Comparison of ENCODE assay signal across 9 mouse cellular contexts in genomic region chr2:58829981-58830742, GRCm38 (mm10). TPM values are rescaled to one million over a fixed set of nuclear protein-coding genes. Genes with fewer than 3 reads are reported as not detected.
DNase-seq lines count a peak whose midpoint lies in the region; ATAC-seq lines count a peak whose summit lies in the region.
"Had no signal": no experiment of that assay in that cellular context is flagged by ENCODE, and none has a peak within 500 bp of the region (broad histone marks: within the 10 kb centered on the region; RNA-seq: fewer than 3 reads in every experiment).

No protein-coding gene starts in this region.

- H3K4me2 ChIP-seq in heart, embryonic 13.5 days, result peak overlapping the region; percentile 9; the same call in 1 of the 2 replicates
- no peak overlapping the region for H3K4me2 ChIP-seq in kidney, embryonic 16.5 days (replicated peaks; ENCODE audit: low read depth, low read length)
- H3K4me2 ChIP-seq in neural tube, embryonic 14.5 days (ENCODE audit: low read depth, low read length), result no peak overlapping the region
- H3K4me2 ChIP-seq: liver, embryonic 13.5 days had no signal

- H3K27me3 ChIP-seq in heart, embryonic 13.5 days (replicated peaks), result no peaks in the 10 kb centered on the region
- no peaks in the 10 kb centered on the region for H3K27me3 ChIP-seq in kidney, embryonic 16.5 days (ENCODE audit: insufficient read depth, low read length)
- H3K27me3 ChIP-seq in neural tube, embryonic 14.5 days (ENCODE audit: control insufficient read depth, insufficient read depth, low read length), result no peaks in the 10 kb centered on the region
- H3K27me3 ChIP-seq: liver, embryonic 13.5 days had no signal

- no peaks in the 10 kb centered on the region for H3K36me3 ChIP-seq in heart, embryonic 13.5 days
- H3K36me3 ChIP-seq in kidney, embryonic 16.5 days (ENCODE audit: insufficient read depth, low read length), result no peaks in the 10 kb centered on the region
- no peaks in the 10 kb centered on the region for H3K36me3 ChIP-seq in neural tube, embryonic 14.5 days (ENCODE audit: control insufficient read depth, insufficient read depth, low read length)
- H3K36me3 ChIP-seq: liver, embryonic 13.5 days had no signal

- no peak overlapping the region for H3K9ac ChIP-seq in heart, embryonic 13.5 days
- no peak overlapping the region for H3K9ac ChIP-seq in kidney, embryonic 16.5 days (replicated peaks; ENCODE audit: low read length)
- H3K9ac ChIP-seq in neural tube, embryonic 14.5 days (replicated peaks; ENCODE audit: low read depth, low read length), result no peak overlapping the region
- H3K9ac ChIP-seq: liver, embryonic 13.5 days had no signal

- H3K9me3 ChIP-seq in heart, embryonic 13.5 days, result no peaks in the 10 kb centered on the region
- no peaks in the 10 kb centered on the region for H3K9me3 ChIP-seq in kidney, embryonic 16.5 days (ENCODE audit: low read length)
- H3K9me3 ChIP-seq in neural tube, embryonic 14.5 days (ENCODE audit: control insufficient read depth, low read length), result no peaks in the 10 kb centered on the region
- H3K9me3 ChIP-seq: liver, embryonic 13.5 days had no signal

- DNase-seq in heart, adult 11 months, result no peak
- peak; percentile 52 for DNase-seq in R1 (ENCODE audit: low read depth, low spot score)
- DNase-seq in cerebellum, postnatal 25 days, result peak; percentile 11 to 18
- no peak for DNase-seq in thymus, adult 18-20 months
- no peak for DNase-seq in c-Kit-positive CD71-positive TER-119-positive erythroid progenitor cells, embryonic 14.5 days (ENCODE audit: low spot score)
- DNase-seq: liver, embryonic 13.5 days had no signal

- no peak for ATAC-seq in heart, embryonic 13.5 days (ENCODE audit: extremely low read depth, insufficient number of reproducible peaks, low FRiP score, low TSS enrichment)
- peak; percentile 87 for ATAC-seq in kidney, embryonic 16.5 days (ENCODE audit: low FRiP score, low TSS enrichment)
- peak; percentile 34; the same call in 1 of the 2 replicates for ATAC-seq in neural tube, embryonic 14.5 days (ENCODE audit: low read depth)

- H3K4me3 ChIP-seq in heart, embryonic 13.5 days, result no peak overlapping the region
- H3K4me3 ChIP-seq in kidney, embryonic 16.5 days (ENCODE audit: low read length), result no peak overlapping the region
- no peak overlapping the region for H3K4me3 ChIP-seq in neural tube, embryonic 14.5 days (ENCODE audit: low read depth, low read length)
- H3K4me3 ChIP-seq: liver, embryonic 13.5 days had no signal

- no peak overlapping the region for H3K27ac ChIP-seq in heart, embryonic 13.5 days (replicated peaks)
- H3K27ac ChIP-seq in kidney, embryonic 16.5 days (ENCODE audit: low read length), result no peak overlapping the region
- H3K27ac ChIP-seq in neural tube, embryonic 14.5 days (ENCODE audit: low read depth, low read length), result no peak overlapping the region
- H3K27ac ChIP-seq: liver, embryonic 13.5 days had no signal

- peaks cover 11% of the 10 kb centered on the region for H3K4me1 ChIP-seq in heart, embryonic 13.5 days
- no peaks in the 10 kb centered on the region for H3K4me1 ChIP-seq in kidney, embryonic 16.5 days (ENCODE audit: insufficient read depth, low read length)
- H3K4me1 ChIP-seq in neural tube, embryonic 14.5 days (ENCODE audit: control insufficient read depth, insufficient read depth, low read length), result no peaks in the 10 kb centered on the region
- H3K4me1 ChIP-seq: liver, embryonic 13.5 days had no signal

- WGBS in heart, embryonic 13.5 days, result 56% methylated on average over 7 of the region's 7 CpGs
- WGBS in kidney, embryonic 16.5 days, result 52% methylated on average over 7 of the region's 7 CpGs
- 76% methylated on average over 7 of the region's 7 CpGs for WGBS in neural tube, embryonic 14.5 days

RNA-seq across cellular contexts. Expression of gene Gm11099, which starts 29.1 kb away (rescaled TPM):
- polyA plus RNA-seq in heart, embryonic 13.5 days (2015; fragmentation: Nextera tagmentation; extraction: Ambion mirVana), result not detected in 2 replicates
- polyA plus RNA-seq in kidney, embryonic 16.5 days (2015; fragmentation: Nextera tagmentation; extraction: Ambion mirVana), result not detected in 2 replicates
- polyA plus RNA-seq in neural tube, embryonic 14.5 days (2014; fragmentation: Nextera tagmentation; extraction: Ambion mirVana), result not detected in 2 replicates
- polyA plus RNA-seq: liver, embryonic 13.5 days had no signal

Comparison
In these comparisons a context has a peak if more than half of its experiments do, and no peak if none do; other contexts are left out.
1. DNase-seq: peak in R1 (single experiment) and cerebellum, postnatal 25 days (2 of 2); none in heart, adult 11 months (single experiment), thymus, adult 18-20 months (0 of 2) and c-Kit-positive CD71-positive TER-119-positive erythroid progenitor cells, embryonic 14.5 days (single experiment).